Mouse (Mus musculus) adrenal gland, postnatal 14 days (tissue): Measurements from ENCODE around the gene Ccdc157. TPM values are rescaled to one million over a fixed set of nuclear protein-coding genes. Genes with fewer than 3 reads are reported as not detected.
"Not testable (repeated sequence)": the region's sequence is repeated elsewhere in the genome, so short reads cannot be mapped to it uniquely, and the experiment has no call there.

Experiments
- DNase-seq: peaks from one replicate; pipeline ENCODE4 v3.0.0; 2021; ENCODE audit warnings: mixed read lengths
- total RNA-seq: library from RNA; stranded (reverse); gene quantifications from 2 replicates; pipeline ENCODE4 v1.2.3, GENCODE M21; 2021

Ccdc157 gene
- total RNA-seq, 1 experiment from 2014 or later, result 11.5 TPM

- not testable (repeated sequence) for DNase-seq
Observed at GRCm38 (mm10) chr11:4128461-4128860, 31.6 kb downstream of the Ccdc157 start.

DNA sequence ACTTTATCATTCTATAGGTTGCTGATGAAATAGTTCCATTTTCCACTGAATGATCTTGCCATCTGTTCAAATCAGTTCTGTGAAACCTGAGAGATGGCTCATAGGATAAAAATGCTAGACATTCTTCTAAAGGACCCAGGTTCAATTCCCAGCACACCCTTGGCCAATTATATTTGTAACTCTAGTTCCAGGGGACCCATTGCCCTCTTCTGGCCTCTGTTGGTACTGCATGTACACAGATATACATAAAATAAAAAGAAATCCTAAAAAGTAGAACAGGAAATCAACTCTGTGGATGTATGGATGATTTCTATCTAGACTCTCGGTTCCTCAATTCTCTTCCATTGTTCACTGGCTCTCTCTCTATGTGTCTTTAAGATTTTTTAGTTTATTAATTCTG is 33.0 kb downstream of the Ccdc157 start:
- no peak for DNase-seq

DNA sequence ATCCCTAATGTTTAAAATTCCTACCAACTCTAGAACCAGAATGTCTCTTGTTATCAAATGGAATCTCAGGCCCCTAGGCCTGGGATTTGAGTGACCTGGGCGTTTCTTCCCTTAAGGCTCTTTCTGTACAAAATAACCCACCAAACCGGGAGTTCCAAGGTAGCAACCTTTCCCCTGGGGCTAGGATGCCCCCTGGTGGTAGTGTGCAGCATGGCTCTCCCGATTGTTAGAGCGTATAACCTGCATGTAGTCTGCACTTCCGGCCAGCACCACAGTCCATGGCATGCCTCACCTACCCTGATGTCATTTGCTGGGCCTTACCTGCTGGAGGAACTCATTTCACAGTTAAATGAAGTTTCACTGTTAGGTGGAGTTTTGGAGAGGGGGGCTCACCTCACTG is 36.2 kb downstream of the Ccdc157 start:
- DNase-seq, result peak; percentile 73

- no peak for DNase-seq
Observed at GRCm38 (mm10) chr11:4122742-4123579, 37.1 kb downstream of the Ccdc157 start, which contains the start of gene Sec14l2. Gene Sec14l2 (minus strand): TSS chr11:4123415.

- no peak for DNase-seq
Observed at GRCm38 (mm10) chr11:4122226-4122625, 37.9 kb downstream of the Ccdc157 start.

DNA sequence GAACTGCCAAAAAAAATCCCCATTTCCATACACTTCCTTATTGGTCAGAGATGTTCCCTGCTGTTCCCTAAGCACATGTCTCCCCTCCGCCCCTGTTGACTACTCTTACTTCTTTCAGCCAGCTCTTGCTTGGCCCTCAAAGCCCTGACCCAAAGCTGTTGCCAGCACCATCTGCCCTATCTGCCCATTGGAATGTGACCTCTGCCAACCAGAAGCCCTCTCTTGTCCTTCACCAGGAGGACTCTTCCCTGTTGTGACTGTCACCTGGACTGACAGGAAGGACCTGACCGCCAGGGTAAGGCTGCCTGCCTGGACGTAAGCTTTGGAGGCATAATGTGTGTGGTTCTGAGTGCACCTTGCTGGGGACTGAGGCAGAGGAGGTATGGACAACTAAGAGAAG is 38.4 kb downstream of the Ccdc157 start:
- DNase-seq, result no peak

DNA sequence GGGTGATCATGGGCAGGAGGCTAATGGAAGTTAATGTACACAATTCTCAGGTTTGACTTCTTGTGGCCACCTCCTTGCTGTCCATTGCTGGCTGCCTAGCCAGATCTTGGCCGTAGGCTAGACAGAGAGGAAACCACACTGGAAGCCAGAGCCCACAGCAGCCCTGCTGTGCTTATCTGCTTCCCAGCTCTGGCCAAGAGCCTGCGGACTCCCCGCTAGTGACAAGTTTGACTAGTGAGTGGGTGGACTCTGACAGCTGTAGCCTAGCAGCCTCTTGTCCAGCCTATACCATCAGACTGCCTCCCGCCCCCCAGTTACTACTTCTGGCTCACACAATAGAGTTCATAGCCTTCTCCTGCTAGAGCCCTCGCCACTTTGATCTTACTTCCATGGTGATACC is 40.5 kb downstream of the Ccdc157 start:
- DNase-seq, result no peak

- DNase-seq, result peak; percentile 74
Observed at GRCm38 (mm10) chr11:4118081-4118921, 41.8 kb downstream of the Ccdc157 start.

DNA sequence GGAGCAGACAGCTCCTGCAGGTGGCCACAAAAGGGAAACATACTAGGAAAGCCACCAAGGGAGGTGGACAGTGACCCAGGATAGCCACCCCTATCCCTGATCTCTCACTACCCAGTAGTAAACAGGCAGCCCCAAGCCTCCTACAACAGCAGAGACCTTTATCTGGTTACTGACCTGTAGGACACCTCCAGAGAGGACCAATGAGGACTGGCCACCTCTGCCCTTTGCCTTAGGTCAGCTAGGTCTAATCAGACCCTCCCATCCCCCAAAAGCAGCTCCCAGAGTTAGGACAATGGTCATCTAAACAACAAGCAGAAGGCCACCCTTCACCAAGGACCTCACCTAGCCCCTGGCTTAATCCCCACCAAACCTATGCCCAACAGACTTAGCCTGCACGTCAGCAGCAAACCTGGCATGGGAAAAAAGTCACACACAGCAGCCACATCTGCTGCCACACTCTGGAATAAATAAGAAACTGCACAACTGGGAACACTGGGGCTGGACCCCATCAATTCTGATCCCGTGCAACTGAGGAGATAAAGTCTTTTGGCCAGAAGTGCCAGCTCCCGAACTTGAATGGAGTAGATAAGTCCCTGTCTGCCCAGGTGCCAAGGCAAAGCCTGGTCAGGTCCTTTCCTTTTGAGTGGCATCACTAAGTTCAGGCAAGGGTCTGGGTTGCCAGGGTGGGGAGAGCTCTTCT is 42.6 kb downstream of the Ccdc157 start:
- DNase-seq, result no peak

GRCm38 (mm10) chr11:4116458-4117141 is 43.5 kb downstream of the Ccdc157 start:
- no peak for DNase-seq

GRCm38 (mm10) chr11:4115407-4115806 is 44.7 kb downstream of the Ccdc157 start:
- no peak for DNase-seq

GRCm38 (mm10) chr11:4114541-4114940 is 45.6 kb downstream of the Ccdc157 start:
- DNase-seq, result not testable (repeated sequence)

- DNase-seq, result no peak
Observed at GRCm38 (mm10) chr11:4113970-4114369, 46.1 kb downstream of the Ccdc157 start.

- peak; percentile 52 for DNase-seq
Observed at GRCm38 (mm10) chr11:4113496-4113895, 46.6 kb downstream of the Ccdc157 start.

GRCm38 (mm10) chr11:4112861-4113260 is 47.2 kb downstream of the Ccdc157 start:
- no peak for DNase-seq

DNA sequence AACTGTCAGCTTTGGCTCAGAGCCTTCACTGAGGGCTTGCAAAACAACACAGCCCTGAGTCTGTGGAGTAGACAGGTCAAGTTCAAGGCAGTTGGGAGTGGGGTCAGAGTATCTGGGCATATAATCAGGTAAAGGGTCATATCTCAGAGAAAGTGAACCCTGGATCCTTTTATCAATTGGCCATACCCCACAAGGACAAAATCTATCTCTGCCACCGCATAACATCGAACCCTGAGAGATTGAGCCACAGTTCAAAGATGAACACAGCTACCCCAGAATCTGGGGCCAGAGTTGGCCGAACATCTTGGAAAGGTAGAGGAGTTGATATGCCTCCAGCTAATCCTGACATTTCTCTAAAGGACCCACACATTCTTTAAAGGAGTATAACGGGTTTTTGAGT is 48.1 kb downstream of the Ccdc157 start:
- DNase-seq, result no peak

DNA sequence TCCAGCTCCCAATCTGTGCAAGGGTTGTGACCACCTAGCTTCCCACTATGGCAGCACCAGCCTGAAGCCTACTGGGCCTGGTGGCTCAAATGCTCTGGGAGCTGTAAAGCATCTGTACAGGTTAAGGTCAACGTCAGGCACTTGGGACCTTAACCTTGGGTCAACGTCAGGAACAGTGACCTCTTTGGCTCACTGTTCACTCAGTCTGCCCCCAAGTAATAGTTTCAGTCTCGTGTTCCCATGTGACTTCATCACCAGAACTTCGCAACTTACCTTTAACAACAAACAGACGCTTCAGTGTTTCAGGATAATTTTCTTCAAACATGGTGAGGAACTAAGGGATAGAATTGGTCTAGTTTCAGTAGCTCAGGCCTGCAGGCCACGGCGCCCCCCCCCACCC is 51.4 kb downstream of the Ccdc157 start:
- DNase-seq, result no peak

DNA sequence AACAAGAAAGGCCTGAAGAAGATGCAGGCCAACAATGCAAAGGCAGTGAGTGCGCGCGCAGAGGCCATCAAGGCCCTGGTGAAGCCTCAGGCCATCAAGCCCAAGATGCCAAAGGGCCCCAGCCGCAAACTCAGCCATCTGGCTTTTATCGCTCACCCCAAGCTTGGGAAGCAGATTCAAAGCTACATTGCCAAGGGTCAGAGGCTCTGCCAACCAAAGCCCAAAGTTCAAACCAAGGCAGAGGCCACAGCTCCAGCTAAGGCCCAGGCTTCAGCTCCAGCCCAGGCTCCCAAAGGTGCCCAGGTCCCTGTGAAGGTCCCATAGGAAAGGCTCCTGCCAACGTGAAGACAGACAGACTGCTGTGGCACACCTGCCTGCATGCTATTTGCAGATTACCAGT is 52.2 kb downstream of the Ccdc157 start:
- DNase-seq, result not testable (repeated sequence)

DNA sequence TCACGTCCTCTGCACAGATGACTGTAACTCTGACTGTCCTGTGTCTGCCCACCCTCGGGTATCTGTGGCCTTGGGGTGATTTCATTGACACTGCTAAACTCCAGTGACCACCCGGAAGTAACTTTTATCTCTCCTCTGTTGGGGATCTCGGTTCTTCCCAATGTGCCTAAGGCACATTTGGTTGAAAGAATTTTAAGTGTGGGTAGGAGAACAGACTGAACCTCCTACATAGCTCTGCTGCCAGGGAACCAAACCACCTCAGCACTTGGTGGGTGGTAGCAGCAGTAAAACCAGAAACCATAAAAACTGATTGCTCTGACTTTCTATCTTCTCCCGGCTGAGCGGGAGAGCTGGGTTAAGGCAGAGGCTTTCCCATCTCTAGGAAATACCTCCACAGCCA is 54.6 kb downstream of the Ccdc157 start:
- DNase-seq, result no peak

DNA sequence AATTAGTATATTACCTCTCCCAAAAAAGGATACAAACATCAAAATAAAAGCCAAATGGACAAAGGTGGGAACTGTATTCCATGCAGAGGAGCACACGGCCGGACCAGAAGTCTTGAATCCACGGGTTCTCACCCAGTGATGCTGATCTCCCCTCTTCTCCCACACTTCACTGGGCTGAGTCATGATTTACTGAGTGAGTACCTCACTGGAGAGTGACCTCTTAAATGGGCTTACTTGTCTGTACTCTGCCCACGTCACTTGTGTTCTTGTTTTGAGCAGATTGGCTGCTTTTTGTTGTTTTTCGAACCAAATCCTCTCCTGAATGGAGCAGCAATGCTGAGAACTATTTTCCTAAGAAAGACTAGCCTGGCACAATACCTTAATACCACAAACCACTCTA is 55.1 kb downstream of the Ccdc157 start:
- no peak for DNase-seq

DNA sequence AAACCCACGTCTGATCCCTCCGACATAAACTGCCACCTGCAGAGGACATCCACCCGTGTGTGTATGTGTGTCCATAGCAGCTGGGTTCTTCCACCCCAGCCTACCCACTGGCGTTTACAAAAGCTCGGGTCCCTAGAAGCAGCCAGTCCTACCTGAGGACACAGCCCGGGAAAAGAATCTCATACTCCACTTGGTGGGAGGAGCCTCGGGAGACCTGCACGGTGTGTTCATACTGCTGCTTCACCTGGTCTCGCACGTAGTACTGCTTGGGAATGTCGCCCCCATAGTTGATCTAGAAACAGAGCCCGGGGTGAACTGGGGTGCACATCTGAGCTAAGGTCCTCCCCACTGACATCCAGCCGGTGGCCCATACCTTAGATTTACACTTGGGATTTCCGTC is 56.6 kb downstream of the Ccdc157 start:
- no peak for DNase-seq

- peak; percentile 31 for DNase-seq
Observed at GRCm38 (mm10) chr11:4101851-4102250, 58.2 kb downstream of the Ccdc157 start.
